Mouse (Mus musculus) MEL (cell line): ENCODE measurements at regions not wholly inside any gene's neighbourhood (a gene's known extent, or its start where the extent isn't known, plus 50 kb on each side); places are given as distances from the start of the nearest gene placed in this dataset.

ENCODE experiments used
- DNase-seq: peaks from one replicate; pipeline ENCODE4 v3.0.0; 2011; ENCODE audit warnings: low read depth, low spot score
- H3K27ac ChIP-seq: 2 replicates; pipeline ENCODE4 v1.5.1; 2012; ENCODE audit warnings: low read depth, mild to moderate bottlenecking, control low read depth, low read length, moderate library complexity; ENCODE audit not compliant: control insufficient read depth
- H3K27me3 ChIP-seq, 2 experiments: fragments of 150-350 bp in 1 of 2; sonication (generic) in 1 of 2; 2 replicates each; pipeline ENCODE4 v1.6.1; 2012; ENCODE audit warnings: low read length in 2 of 2, mild to moderate bottlenecking in 2 of 2, improper control_type of control experiment in 1 of 2, moderate library complexity in 1 of 2; ENCODE audit not compliant: insufficient read depth in 2 of 2, control insufficient read depth in 1 of 2
- H3K36me3 ChIP-seq, 2 experiments: 2 replicates each; pipeline ENCODE4 v1.6.1; 2012 to 2014; ENCODE audit warnings: low read length in 2 of 2, improper control_type of control experiment in 1 of 2, inconsistent platforms in 1 of 2, mild to moderate bottlenecking in 1 of 2; ENCODE audit not compliant: insufficient read depth in 2 of 2, control insufficient read depth in 1 of 2
- H3K4me1 ChIP-seq, 2 experiments: fragments of 150-350 bp in 1 of 2; sonication (generic) in 1 of 2; 2 replicates each; pipeline ENCODE4 v1.6.1; 2012; ENCODE audit warnings: low read length in 2 of 2, improper control_type of control experiment in 1 of 2, mild to moderate bottlenecking in 1 of 2; ENCODE audit not compliant: insufficient read depth in 2 of 2, control insufficient read depth in 1 of 2
- H3K4me3 ChIP-seq, 2 experiments: fragments of 150-350 bp in 1 of 2; sonication (generic) in 1 of 2; 2 replicates each; pipeline ENCODE4 v1.5.1; 2012; ENCODE audit warnings: low read depth in 2 of 2, low read length in 2 of 2, mild to moderate bottlenecking in 2 of 2, moderate library complexity in 2 of 2, control low read depth in 1 of 2, improper control_type of control experiment in 1 of 2; ENCODE audit not compliant: control insufficient read depth in 1 of 2, insufficient read depth in 1 of 2
- H3K79me2 ChIP-seq: 2 replicates; pipeline ENCODE4 v1.6.1; 2012; ENCODE audit warnings: mild to moderate bottlenecking, low read length, moderate library complexity; ENCODE audit not compliant: control insufficient read depth, poor library complexity, insufficient read depth
- H3K9ac ChIP-seq: 2 replicates; pipeline ENCODE4 v1.6.1; 2012; ENCODE audit warnings: low read depth, mild to moderate bottlenecking, control low read depth, low read length, moderate library complexity; ENCODE audit not compliant: control insufficient read depth, poor library complexity, severe bottlenecking
- H3K9me3 ChIP-seq: fragments of 150-350 bp; sonication (generic); replicated peaks from 2 replicates; pipeline ENCODE4 v1.6.1; 2012; ENCODE audit warnings: mild to moderate bottlenecking, low read length, improper control_type of control experiment, moderate library complexity; ENCODE audit not compliant: insufficient read depth
- CHD1 ChIP-seq: IDR thresholded peaks from 2 replicates; pipeline ENCODE4 v1.6.1; 2012; ENCODE audit warnings: low read depth, mild to moderate bottlenecking, inconsistent platforms, low read length, improper control_type of control experiment
- CTCF ChIP-seq, 3 experiments: IDR thresholded peaks in 2 of 3; conservative IDR thresholded peaks in 1 of 3; 2 replicates each; pipeline ENCODE4 v1.5.1; 2011 to 2012; ENCODE audit warnings: low read length in 3 of 3, low read depth in 2 of 3, mild to moderate bottlenecking in 2 of 3, improper control_type of control experiment in 1 of 3, inconsistent platforms in 1 of 3, mixed read lengths in 1 of 3, moderate library complexity in 1 of 3; ENCODE audit not compliant: control insufficient read depth in 1 of 3, insufficient read depth in 1 of 3, poor library complexity in 1 of 3, severe bottlenecking in 1 of 3
- ELF1 ChIP-seq: IDR thresholded peaks from 2 replicates; pipeline ENCODE4 v1.6.1; 2014; ENCODE audit warnings: low read depth, mild to moderate bottlenecking, inconsistent platforms, low read length, improper control_type of control experiment, moderate library complexity
- EP300 ChIP-seq, 2 experiments: IDR thresholded peaks; 2 replicates each; pipeline ENCODE4 v1.6.1; 2011; ENCODE audit warnings: improper control_type of control experiment in 2 of 2, low read length in 2 of 2, low read depth in 1 of 2, mild to moderate bottlenecking in 1 of 2
- ETS1 ChIP-seq: IDR thresholded peaks from 2 replicates; pipeline ENCODE4 v1.6.1; 2012; ENCODE audit warnings: low read depth, mild to moderate bottlenecking, inconsistent platforms, low read length, improper control_type of control experiment, moderate library complexity
- GATA1 ChIP-seq: IDR thresholded peaks from 2 replicates; pipeline ENCODE4 v1.6.1; 2011; ENCODE audit warnings: low read depth, low read length, improper control_type of control experiment
- JUND ChIP-seq: IDR thresholded peaks from 2 replicates; pipeline ENCODE4 v1.6.1; 2011; ENCODE audit warnings: low read depth, mild to moderate bottlenecking, improper control_type of control experiment, low read length
- MAFK ChIP-seq: IDR thresholded peaks from 2 replicates; pipeline ENCODE4 v1.6.1; 2011; ENCODE audit warnings: low read depth, mild to moderate bottlenecking, low read length, improper control_type of control experiment, borderline replicate concordance
- MAZ ChIP-seq: IDR thresholded peaks from 2 replicates; pipeline ENCODE4 v1.6.1; 2012; ENCODE audit warnings: low read depth, mild to moderate bottlenecking, inconsistent platforms, low read length, improper control_type of control experiment
- MEF2A ChIP-seq: IDR thresholded peaks from 2 replicates; pipeline ENCODE4 v1.6.1; 2014; ENCODE audit warnings: low read depth, mild to moderate bottlenecking, inconsistent platforms, low read length, improper control_type of control experiment; ENCODE audit not compliant: poor library complexity, insufficient replicate concordance, severe bottlenecking; ENCODE audit errors: extremely low read depth
- MXI1 ChIP-seq: IDR thresholded peaks from 2 replicates; pipeline ENCODE4 v1.6.1; 2011; ENCODE audit warnings: mild to moderate bottlenecking, low read depth, low read length, improper control_type of control experiment
- POLR2AphosphoS2 ChIP-seq: IDR thresholded peaks from 2 replicates; pipeline ENCODE4 v1.6.1; 2011; ENCODE audit warnings: low read length, improper control_type of control experiment
- POLR2AphosphoS5 ChIP-seq: IDR thresholded peaks from 2 replicates; pipeline ENCODE4 v1.6.1; 2012; ENCODE audit warnings: low read depth, borderline replicate concordance, mild to moderate bottlenecking, inconsistent platforms, low read length, moderate library complexity, mixed read lengths
- RAD21 ChIP-seq: IDR thresholded peaks from 2 replicates; pipeline ENCODE4 v1.6.1; 2011; ENCODE audit warnings: mild to moderate bottlenecking, low read depth, low read length, improper control_type of control experiment
- SMC3 ChIP-seq: IDR thresholded peaks from 2 replicates; pipeline ENCODE4 v1.6.1; 2011; ENCODE audit warnings: low read depth, low read length, improper control_type of control experiment
- TAL1 ChIP-seq: IDR thresholded peaks from 2 replicates; pipeline ENCODE4 v1.6.1; 2012; ENCODE audit warnings: mild to moderate bottlenecking, inconsistent platforms, low read length, moderate library complexity, mixed read lengths
- TCF12 ChIP-seq: IDR thresholded peaks from 2 replicates; pipeline ENCODE4 v1.6.1; 2014; ENCODE audit warnings: low read depth, mild to moderate bottlenecking, inconsistent platforms, low read length, improper control_type of control experiment, moderate library complexity
- ZC3H11A ChIP-seq: IDR thresholded peaks from 2 replicates; pipeline ENCODE4 v1.6.1; 2012; ENCODE audit warnings: low read depth, mild to moderate bottlenecking, inconsistent platforms, low read length, improper control_type of control experiment
- ZKSCAN1 ChIP-seq: IDR thresholded peaks from 2 replicates; pipeline ENCODE4 v1.6.1; 2012; ENCODE audit warnings: low read depth, mild to moderate bottlenecking, inconsistent platforms, low read length, improper control_type of control experiment, moderate library complexity

GRCm38 (mm10) chr17:13574122-13574521 is 186.2 kb upstream of the Afdn start:
- Histone ChIP-seq H3K9me3 (no peaks in the 10 kb centered on the region), H3K36me3 (no peaks in the 10 kb centered on the region), H3K79me2 (no peaks in the 10 kb centered on the region), H3K4me1 (no peaks in the 10 kb centered on the region), H3K9ac (no peak overlapping the region), H3K27ac (no peak overlapping the region), H3K27me3 (no peaks in the 10 kb centered on the region), H3K4me3 (no peak overlapping the region)
- TF ChIP-seq EP300 (IDR thresholded peaks at IDR 0.05; ENCODE audit: low read depth in 1 of 2, low read length in 2 of 2), result no peak
- no peak for TF ChIP-seq CHD1
- no peak for TF ChIP-seq TAL1
- TF ChIP-seq ZC3H11A, result no peak
- no peak for TF ChIP-seq ETS1
- TF ChIP-seq ELF1, result no peak
- TF ChIP-seq MXI1, result no peak
- TF ChIP-seq POLR2AphosphoS5, result no peak
- no peak for DNase-seq

GRCm38 (mm10) chr17:13574682-13575444 is 185.5 kb upstream of the Afdn start:
- no peaks in the 10 kb centered on the region for H3K27me3 ChIP-seq
- no peak overlapping the region for H3K9ac ChIP-seq
- H3K4me1 ChIP-seq, result no peaks in the 10 kb centered on the region
- H3K4me3 ChIP-seq, result no peak overlapping the region
- H3K36me3 ChIP-seq, result no peaks in the 10 kb centered on the region
- no peak for DNase-seq
- H3K9me3 ChIP-seq, result no peaks in the 10 kb centered on the region
- no peaks in the 10 kb centered on the region for H3K79me2 ChIP-seq
- no peak for TF ChIP-seq POLR2AphosphoS2
- no peak for TF ChIP-seq MAZ
- no peak for TF ChIP-seq ZKSCAN1
- no peak for TF ChIP-seq GATA1
- TF ChIP-seq JUND, result no peak
- no peak for TF ChIP-seq SMC3
- TF ChIP-seq ETS1, result no peak
- no peak for TF ChIP-seq MEF2A
- no peak for TF ChIP-seq MXI1
- TF ChIP-seq TCF12, result no peak
- no peak for TF ChIP-seq MAFK
- TF ChIP-seq RAD21, result no peak
- no peak for TF ChIP-seq CTCF (IDR thresholded peaks at IDR 0.05 in 2 of 3, conservative IDR thresholded peaks at IDR 0.05 in 1 of 3; ENCODE audit: control insufficient read depth in 1 of 3, insufficient read depth in 1 of 3, low read depth in 2 of 3, low read length in 3 of 3, poor library complexity in 1 of 3, severe bottlenecking in 1 of 3)
- H3K27ac ChIP-seq, result no peak overlapping the region
